Mouse (Mus musculus) NIH3T3 (cell line): ENCODE data around the gene Ajm1.

Experiments used
- DNase-seq: peaks from one replicate; pipeline ENCODE4 v3.0.0-alpha.2; 2012; ENCODE audit warnings: low read depth

Ajm1 gene

GRCm38 (mm10) chr2:25583571-25583970 is 2.0 kb upstream of the Ajm1 start:
- DNase-seq = no peak

- DNase-seq = no peak
These were observed 1.5 kb upstream of the Ajm1 start for GRCm38 (mm10) chr2:25583120-25583481.

- DNase-seq = no peak
These were observed 1.0 kb upstream of the Ajm1 start for GRCm38 (mm10) chr2:25582466-25583119.

- peak; percentile 13 for DNase-seq
These were observed 344 bp upstream of the Ajm1 start for GRCm38 (mm10) chr2:25581901-25582301.

GRCm38 (mm10) chr2:25580621-25581101 is 896 bp downstream of the Ajm1 start:
- peak; percentile 44 for DNase-seq

GRCm38 (mm10) chr2:25579737-25580460 is 1.7 kb downstream of the Ajm1 start:
- peak; percentile 55 for DNase-seq

- DNase-seq = no peak
These were observed 2.5 kb downstream of the Ajm1 start for GRCm38 (mm10) chr2:25578796-25579736.

GRCm38 (mm10) chr2:25577951-25578795 is 3.4 kb downstream of the Ajm1 start:
- DNase-seq = no peak

GRCm38 (mm10) chr2:25576965-25577891 is 4.3 kb downstream of the Ajm1 start:
- DNase-seq = no peak

- DNase-seq = no peak
These were observed 5.3 kb downstream of the Ajm1 start for GRCm38 (mm10) chr2:25576028-25576850.

- DNase-seq = peak; percentile 79
These were observed 6.0 kb downstream of the Ajm1 start for GRCm38 (mm10) chr2:25575432-25576027.

GRCm38 (mm10) chr2:25574579-25575431 is 6.8 kb downstream of the Ajm1 start, which contains the start of the genes Mamdc4 and Phpt1:
Gene Mamdc4, minus strand, starts transcription at chr2:25574845.
Gene Phpt1, minus strand, starts transcription at chr2:25575224.
- peak; percentile 97 for DNase-seq

- DNase-seq = peak; percentile 8
These were observed 7.4 kb downstream of the Ajm1 start for GRCm38 (mm10) chr2:25574136-25574535.

GRCm38 (mm10) chr2:25573068-25573467 is 8.5 kb downstream of the Ajm1 start:
- no peak for DNase-seq

GRCm38 (mm10) chr2:25571221-25571620 is 10.3 kb downstream of the Ajm1 start:
- DNase-seq = no peak

- DNase-seq = no peak
These were observed 12.2 kb downstream of the Ajm1 start for GRCm38 (mm10) chr2:25569323-25569722.

- DNase-seq = no peak
These were observed 13.0 kb downstream of the Ajm1 start for GRCm38 (mm10) chr2:25568473-25569019.

GRCm38 (mm10) chr2:25566558-25566957 is 15.0 kb downstream of the Ajm1 start:
- peak; percentile 14 for DNase-seq
